Mouse (Mus musculus) T-helper 1 cell (primary cell): ENCODE data around the gene Otub1.

Source experiments
- in situ Hi-C: fragments of 300-600 bp; cut with MboI, MseI; formaldehyde crosslinking; loops from one replicate; pipeline ENCODE4 v1.15.1; 2025; ENCODE audit warnings: high pct_unique_total_duplicates

The Otub1 gene

DNA sequence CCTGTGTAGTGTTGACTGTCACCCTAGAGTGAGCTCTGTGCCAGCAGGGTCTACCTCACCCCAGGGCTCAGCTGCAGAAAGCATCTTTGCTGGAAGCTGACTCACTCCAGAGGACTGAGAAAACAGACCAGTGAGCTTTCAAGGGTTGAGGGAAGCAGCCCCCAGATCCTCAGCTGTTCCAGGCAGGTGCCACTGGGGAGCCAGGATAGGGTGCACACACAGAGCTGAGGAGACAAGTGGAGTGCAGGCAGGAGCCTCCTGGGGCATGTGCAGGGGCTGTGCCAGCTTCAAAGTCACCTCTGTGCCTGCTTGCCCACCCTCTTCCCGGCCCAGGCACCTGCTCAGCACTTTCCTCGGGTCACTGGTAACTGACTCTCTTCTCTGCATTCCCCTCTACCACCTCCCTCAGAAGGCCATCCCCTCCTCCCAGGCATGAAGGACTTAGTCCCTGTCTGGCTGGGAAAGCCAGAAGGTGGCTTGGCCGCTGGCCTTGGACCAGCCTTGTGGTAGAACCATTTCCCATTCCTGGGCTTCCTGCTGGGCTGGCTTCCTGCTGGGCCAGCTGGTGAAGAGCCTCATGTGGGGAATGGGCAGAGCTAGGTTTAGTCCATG is 27.2 kb downstream of the Otub1 start:
- in situ Hi-C loops = loop anchor here (5.0 kb wide), 1 partner anchor 42 kb away; no protein-coding TSS in a partner anchor

DNA sequence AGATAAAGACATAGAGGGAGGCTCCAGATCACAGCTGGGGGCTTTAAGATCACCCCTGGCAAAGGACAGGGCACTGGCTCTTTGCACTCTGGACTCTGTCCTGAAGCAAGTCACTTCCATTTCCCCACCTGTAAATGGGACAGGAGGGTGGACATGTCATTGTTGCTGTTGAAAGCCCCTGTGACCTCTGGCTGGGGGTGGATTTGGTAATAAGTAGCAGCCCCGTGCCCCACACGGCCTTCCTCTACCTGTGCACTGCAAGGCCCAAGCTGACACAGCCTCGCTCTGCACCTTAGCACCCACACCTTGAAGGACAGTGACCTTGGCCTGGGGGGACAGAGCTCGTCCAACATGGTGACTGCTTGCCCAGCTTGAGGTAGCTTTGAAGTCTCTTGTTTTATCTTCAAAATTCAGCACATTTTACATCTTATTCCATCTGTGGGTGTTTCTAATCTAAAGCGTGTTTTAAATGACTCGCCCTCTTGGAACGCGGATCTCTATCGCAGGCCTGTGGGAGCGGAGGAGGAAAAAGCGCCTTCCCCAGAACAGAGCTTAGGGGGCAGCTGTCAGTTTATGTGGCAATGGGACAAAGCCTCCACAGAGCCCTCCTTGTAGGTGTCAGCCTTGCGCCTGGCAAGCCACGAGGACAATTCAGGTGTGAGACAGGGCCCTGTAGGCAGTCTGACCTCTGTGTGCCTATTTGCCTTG is 28.2 kb downstream of the Otub1 start:
- in situ Hi-C loops = loop anchor here (5.0 kb wide), 1 partner anchor 41 kb away; no protein-coding TSS in a partner anchor

DNA sequence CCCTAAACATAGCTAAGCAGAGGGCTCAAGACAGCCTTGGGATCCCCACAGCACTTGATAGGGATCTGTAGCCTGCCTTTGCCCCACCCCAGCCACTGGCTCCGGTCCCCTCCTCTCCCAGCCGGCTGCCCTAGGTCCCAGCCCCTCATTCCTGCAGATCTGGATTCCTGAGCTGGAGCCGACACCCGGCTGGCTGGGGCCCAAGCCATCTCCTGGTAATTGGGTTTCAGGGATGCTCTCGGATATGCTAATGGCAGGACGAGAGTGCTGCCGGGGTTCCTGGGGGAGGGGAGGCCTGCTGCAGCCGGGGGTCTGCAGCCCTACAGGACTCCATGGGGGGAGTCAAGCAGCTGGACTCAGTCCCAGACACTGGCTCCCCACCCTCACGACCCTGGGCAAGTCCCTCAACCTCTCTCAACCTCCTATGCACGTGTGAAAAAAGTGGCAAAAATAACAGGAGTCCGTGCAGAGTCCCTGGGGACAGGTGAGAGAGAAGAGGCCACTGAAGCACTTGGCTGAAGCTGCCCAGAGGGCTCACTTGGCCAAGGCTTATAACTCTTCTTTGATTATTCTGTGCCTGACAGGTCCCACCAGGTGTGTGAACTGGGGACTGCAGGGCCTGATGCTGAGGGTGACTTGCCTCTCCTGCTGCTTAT is 29.9 kb downstream of the Otub1 start:
- in situ Hi-C loops = loop anchor here (5.0 kb wide), 1 partner anchor 39 kb away; no protein-coding TSS in a partner anchor

DNA sequence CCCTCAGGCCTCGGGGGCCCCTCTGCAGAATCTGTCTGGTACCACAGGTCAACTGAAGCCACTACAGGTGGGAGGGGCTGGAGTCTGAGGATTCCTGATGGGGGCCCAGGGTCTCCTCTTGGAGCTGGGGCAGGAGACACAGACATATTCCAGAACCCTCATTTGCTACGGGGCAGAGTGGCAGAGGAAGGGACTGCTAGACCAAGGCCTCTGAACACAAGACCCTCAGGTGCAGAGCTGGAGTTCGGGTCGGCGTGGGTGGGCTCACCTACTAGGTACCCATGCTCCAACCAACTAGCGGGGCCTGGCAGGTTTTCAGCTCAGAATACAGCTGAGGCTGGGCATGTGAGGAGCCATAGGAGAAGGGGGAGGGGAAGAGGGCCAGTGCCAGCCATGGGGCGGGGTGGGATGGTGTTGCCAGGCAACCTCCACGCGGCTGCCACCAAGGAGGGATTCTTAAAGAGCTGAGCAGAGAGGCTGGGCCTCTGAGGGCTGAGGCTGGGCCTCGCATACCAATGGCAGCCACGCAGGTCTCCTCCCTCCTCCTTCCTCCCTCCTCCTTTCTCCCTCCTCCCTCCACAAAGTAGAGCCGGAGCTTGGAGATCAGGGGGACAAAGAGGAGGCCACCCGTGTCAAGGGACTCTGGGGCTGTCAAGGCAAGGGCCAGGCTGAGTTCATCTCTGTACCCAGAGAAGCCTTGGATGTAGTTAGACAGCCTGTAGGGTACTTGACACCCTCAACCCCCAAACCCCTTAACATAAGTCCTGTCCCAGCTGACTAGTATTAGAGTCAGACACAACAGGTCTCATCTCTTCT is 33.9 kb downstream of the Otub1 start:
- in situ Hi-C loops = no loop called here

DNA sequence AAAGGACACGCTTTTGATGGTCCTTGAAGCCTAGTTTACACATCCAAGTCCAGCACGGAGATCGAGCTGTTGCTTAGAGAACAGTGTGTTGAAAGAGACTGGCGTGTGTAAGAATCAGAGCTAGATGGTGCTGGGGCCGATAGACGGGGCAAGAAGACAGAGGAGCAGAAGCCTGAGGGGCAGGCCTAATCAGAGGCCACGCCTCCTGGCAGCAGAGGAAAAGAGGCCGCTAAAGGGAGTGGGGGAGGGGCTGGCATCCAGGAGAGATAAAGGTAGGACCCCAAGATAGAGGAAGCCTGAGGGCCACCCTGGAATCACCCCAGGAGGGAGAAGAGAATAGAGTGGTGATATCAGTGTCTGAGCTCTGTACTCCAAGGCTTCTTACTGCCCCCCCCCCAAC is 34.7 kb downstream of the Otub1 start:
- in situ Hi-C loops = no loop called here

DNA sequence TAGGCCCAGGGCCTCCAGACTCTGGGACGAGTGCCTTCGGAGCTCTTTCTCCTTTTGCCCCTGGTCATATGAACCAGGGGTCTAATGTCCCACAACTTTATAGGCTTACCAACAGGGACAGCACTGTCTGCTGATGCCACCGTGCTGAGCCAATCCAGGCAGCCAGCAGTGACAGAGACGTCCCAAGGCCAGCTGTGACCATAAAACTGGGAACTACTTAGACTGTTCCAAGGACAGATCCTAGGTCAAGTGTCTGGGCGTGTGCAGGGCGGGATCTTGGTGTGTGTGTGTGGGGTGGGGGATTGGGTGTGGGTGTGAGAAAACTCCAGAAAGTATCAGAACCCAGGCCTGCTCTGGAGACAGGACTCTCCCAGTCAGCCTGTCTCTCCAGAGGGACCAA is 35.2 kb downstream of the Otub1 start:
- in situ Hi-C loops = no loop called here

DNA sequence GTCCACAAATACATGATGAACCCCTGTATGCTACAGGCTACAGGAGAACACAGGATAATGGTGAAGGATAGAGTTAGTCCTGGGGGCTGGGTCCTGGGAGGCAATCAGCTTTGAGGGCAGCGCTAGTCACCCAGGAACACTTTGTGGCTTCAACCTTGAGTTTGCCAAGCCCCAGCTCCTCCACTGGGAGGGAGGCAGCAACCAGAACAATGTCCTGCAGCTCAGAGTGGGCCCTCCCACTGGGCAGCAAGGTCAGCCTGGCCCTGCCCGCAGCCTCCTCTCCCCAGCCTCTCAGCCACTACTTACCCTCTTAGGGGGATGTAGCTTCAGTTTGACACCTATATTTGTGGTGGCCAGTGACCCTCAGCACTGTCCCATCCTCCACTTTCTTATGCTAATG is 37.7 kb downstream of the Otub1 start:
- in situ Hi-C loops = loop anchor here (10.0 kb wide), 1 partner anchor 514 kb away; no protein-coding TSS in a partner anchor

DNA sequence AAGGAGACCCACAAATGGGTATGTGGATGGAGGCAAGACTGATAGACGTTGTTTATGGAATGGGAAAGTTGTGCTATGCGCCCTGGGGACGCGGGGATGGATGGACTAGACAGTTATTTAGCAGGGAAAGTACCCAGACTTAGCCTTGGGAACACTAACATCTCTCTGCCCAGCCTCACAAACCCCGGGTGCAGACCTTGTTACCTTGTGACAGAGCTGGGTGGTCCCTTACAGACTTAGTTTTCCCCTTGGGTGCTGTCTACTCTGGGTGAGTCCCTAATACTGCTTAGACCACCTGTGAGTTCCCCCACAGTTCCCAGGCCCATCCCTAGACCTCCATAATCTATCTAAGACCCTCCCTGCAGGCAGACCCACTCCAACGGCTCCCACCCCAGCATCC is 39.3 kb downstream of the Otub1 start:
- in situ Hi-C loops = loop anchor here (10.0 kb wide), 1 partner anchor 512 kb away; no protein-coding TSS in a partner anchor

DNA sequence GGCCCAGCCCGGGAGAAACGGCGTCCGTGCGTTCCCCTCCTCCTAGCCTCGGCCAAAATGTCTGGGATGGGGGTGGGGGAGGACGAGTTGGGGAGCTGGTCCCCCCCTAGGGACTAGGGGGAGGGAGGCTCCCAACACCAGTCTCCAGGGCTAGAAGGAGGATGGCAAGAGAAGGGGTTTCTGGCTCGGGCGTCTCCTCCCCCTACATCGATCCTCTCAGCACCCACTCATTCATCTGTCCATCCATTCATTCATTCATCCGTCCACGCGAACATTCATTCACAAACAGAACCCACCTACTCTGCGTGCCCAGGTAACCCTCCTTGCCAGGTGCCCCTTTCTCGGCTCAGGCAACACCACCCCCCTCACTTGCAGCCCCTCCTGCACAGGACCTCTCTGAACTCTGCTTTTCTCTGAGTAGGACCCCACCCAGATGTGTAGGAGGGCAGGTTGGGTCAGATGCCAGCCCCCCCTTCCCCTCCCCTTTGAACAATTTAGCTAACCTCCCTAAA is 39.9 kb downstream of the Otub1 start:
- in situ Hi-C loops = loop anchor here (10.0 kb wide), 1 partner anchor 511 kb away; no protein-coding TSS in a partner anchor

DNA sequence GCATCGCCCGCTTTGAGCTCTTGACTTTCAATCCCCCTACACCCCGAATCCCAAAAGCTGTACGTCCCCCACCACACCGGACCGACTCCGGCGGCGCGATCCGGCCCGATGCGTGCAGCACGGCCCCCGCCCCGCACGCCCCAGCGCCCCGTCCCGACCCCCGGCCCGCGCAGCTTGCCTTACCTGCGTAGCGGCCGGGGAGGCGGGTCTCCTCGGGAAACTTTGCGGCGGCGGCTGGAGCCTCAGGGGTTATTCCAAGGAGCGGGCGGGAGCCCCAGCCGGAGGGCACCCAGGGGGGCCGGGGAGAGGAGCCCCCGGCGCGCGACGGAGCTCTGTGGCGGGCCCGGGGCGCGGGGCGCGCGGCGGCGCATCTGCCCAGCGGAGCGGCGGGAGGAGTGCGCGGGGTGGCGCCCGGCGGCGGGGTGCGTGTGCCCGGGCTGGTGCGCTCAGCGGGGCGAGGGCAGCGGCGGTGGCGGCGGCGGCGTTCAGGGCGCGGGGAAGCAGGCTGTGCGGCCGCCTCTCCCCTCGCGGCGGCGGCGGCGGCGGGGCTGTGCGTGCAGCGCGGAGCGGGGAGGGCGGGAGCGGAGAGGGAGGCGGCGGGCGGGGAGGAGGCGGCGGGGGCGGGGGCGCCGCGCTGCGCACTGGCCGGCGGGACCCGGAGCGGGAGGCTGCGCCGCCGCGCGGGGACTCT is 40.5 kb downstream of the Otub1 start:
- in situ Hi-C loops = loop anchor here (10.0 kb wide), 1 partner anchor 511 kb away; no protein-coding TSS in a partner anchor

DNA sequence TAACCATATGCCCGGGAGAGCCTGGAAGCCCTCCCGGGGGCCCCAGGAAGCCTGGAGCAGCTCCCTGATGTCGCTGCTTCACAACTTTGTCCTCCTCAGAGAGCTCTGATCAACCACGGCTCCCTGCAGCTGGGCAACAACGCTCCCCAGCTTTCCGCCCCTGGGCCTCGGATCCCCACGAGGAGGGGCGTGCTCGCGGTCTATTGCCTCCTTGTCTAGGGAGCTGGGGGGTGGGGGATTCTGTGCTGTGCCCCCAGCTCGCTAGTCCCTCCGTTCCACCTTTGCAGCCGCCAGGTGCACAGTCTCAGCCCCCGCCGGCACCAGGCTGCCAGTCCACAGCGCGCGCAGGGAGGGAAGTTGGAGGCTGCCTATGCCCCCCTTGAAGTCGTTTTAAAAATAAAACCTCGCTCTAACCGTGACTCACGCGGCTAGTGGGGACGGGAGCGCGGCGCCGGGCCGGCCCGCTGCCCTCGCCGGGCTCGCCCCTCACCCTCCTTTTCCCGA is 41.2 kb downstream of the Otub1 start:
- in situ Hi-C loops = loop anchor here (10.0 kb wide), 1 partner anchor 510 kb away; no protein-coding TSS in a partner anchor

DNA sequence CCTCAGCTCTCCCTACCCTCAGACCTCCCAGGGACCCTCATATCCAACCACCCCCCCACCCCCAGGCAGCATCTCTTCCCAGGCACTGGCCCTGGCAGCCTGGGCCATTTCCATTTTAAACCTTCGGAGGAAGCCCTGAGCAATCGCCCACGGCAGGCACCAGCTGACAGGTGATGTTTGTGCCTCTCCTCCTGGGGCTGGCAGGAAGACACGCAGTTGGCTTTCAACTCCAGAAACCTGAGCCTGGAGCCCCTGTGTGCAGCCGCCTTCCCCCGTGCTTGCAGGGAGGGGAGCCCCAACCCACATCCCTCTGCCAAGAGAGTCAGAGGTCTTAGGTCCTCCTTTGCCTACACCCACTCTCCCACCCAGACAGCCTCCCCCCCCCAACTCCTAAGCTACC is 41.9 kb downstream of the Otub1 start:
- in situ Hi-C loops = loop anchor here (10.0 kb wide), 1 partner anchor 509 kb away; no protein-coding TSS in a partner anchor

DNA sequence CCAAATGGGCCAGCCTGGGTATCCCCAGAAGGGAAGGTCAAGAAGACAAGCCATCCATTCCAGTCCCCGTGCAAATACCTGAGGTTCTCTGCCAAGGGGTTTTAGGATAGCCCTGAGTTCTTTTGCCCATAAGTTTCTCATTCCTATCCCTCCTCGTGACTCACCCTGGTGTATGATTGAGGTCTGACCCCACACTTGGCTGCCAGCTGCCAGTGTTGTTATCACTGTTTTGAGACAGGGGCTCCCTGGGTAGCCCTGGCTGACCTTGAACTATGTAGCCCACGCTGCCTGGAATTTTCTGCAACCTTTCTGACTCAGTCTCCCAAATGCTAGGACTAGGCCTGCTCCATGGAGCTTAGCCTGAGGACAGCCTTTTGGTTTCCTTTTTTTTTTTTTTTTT is 45.1 kb downstream of the Otub1 start:
- in situ Hi-C loops = loop anchor here (10.0 kb wide), 1 partner anchor 506 kb away; no protein-coding TSS in a partner anchor

DNA sequence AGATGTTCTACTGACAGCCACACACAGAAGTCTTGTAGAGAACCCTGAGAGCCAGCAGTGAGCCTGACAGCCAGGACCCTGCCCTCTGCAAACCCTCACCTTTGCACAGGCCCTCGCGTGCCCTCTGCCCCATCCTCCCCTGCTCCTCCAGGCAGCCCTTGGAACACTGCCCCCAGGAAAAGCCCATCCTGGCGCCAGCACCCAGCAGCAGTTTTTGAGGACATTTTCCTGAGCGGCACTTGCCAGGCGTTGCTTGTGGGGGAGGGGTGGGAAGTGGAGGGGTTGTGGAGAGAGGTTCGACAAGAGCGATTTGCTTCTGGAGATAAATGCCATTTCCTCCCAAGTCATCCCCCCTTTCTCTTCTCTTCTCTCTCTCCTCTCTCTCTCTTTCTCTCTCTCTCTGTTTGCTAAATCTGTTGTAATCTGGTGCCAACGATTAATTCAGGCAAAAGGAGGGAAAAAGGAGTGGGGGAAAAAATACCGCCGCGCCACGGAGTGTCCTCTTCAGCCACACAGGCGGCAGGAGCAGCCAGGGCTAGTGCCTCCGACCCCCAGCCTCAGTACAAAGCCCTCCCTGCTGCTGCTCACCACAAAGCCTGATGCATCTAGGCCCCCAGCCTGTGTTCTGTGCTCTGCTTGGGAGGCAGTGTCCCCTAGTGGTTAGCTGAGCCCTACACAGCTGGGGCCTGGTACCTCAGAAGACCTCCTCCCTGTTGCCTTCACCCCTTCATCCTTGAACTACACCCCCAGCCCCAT is 45.8 kb downstream of the Otub1 start:
- in situ Hi-C loops = loop anchor here (10.0 kb wide), 1 partner anchor 506 kb away; no protein-coding TSS in a partner anchor

DNA sequence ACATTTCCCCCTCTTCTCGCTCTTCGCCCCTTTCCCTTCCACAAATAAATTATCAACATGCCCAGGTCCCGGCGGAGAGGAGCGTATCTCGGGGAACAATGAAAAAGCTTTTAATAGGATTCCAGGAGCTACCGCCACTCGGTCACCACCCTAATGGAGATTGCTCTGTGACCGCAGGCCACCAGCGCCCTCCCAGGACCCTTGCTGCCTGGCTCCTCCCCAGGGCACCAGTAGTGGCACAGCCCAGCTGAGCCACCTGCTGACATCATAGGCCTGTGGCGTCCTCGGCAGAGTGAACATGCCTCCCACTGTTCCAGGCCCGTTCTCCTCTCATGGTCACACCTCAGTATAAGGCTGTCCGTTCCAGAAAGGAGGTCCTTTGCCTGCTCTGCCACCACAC is 48.4 kb downstream of the Otub1 start:
- in situ Hi-C loops = loop anchor here (10.0 kb wide), 1 partner anchor 343 kb away; no protein-coding TSS in a partner anchor

DNA sequence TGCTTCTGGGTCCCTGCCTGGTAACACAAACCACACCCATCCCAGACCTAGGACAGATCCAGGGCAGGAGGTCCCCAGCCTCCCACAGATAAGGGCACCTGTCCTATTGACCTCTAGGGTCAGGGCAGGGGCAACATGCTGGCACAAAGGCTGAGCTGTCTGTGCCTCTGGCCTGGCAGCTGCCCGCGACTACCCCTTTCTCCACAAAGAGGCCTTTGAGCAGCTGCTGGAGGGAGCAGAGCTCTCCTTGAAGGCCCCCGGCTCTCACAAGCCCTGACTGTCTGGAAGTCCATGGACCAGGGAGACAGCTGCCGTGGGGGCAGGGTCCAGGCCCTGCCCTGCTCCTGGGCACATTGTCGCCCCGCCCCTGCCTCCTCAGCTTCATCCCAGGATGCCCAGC is 50.9 kb downstream of the Otub1 start:
- in situ Hi-C loops = loop anchor here (10.0 kb wide), 1 partner anchor 340 kb away; no protein-coding TSS in a partner anchor

DNA sequence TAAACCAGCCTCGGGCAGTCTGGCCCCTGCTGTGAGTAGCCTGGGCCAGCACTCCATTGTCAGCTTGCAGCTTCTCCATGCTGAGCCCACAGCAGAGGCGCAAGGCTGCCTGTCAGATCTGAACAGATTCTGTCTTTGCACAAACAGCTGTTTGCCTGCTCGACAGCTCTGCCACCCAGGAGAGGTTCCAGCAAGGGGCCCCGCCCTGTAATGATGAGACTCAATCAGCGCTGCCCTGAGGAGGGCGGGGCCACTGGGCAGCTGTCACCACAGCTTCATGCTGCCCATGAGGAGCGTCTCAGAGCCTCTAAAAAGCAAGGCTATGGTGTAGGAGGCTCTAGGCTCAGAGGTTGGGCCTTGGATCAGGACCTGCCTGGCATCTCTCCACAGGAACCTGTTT is 52.9 kb downstream of the Otub1 start:
- in situ Hi-C loops = loop anchor here (10.0 kb wide), 1 partner anchor 338 kb away; no protein-coding TSS in a partner anchor

DNA sequence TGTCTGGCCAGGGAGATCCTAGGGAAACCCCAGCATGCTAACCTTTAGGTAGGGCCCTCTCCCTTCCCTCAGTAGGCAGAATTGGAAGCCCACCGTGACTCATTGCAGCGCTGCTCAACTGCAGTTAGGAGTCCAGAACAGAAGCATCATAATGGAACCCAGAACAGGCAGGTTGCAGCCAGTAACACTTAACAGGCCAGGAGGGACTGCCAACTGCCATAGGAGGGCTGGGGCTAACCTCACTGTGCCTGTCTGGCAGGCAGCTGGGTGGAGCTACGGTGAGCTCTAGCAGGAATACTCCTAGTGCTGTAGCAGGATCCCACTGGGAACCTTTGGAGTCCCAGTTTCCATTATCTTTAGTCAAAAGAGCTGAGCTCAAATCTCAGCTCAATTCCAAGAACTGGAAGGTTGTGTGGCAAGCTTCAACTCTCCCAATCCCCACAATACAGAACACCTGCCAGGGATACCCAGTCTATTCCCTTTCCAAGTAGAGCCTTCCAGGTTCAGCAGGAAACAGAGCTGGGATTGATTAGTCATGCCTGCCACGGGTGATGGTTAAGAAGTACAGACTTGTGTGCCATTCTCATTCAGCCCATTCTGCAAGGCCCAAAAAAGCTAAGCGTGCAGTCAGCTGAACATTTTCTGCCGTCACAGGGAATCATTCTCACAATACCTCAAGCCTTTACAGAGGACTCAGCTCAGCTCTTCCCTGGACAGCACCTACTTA is 54.0 kb downstream of the Otub1 start:
- in situ Hi-C loops = loop anchor here (10.0 kb wide), 1 partner anchor 337 kb away; no protein-coding TSS in a partner anchor
